Mouse (Mus musculus) hindbrain, embryonic 12.5 days (tissue): ENCODE measurements around the gene Dmbx1. TPM values are rescaled to one million over a fixed set of nuclear protein-coding genes. Genes with fewer than 3 reads are reported as not detected.
A peak's percentile ranks its signal among the peaks of the same experiment; 100 is the strongest.

Experiments used
- ATAC-seq: fragments of 200-750 bp; cut with Nextera tagmentation; 2 replicates; pipeline ENCODE4 v1.8.0; 2017; ENCODE audit warnings: moderate TSS enrichment; ENCODE audit not compliant: low FRiP score
- H3K27ac ChIP-seq: fragments of 300-500 bp; sonication (generic); 2 replicates; pipeline ENCODE4 v1.5.1; 2016; ENCODE audit warnings: mild to moderate bottlenecking
- H3K27me3 ChIP-seq: fragments of 300-500 bp; sonication (generic); 2 replicates; pipeline ENCODE4 v1.6.1; 2016; ENCODE audit warnings: mild to moderate bottlenecking
- H3K36me3 ChIP-seq: fragments of 300-500 bp; sonication (generic); 2 replicates; pipeline ENCODE4 v1.6.1; 2016; ENCODE audit warnings: mild to moderate bottlenecking
- H3K4me1 ChIP-seq: fragments of 300-500 bp; sonication (generic); 2 replicates; pipeline ENCODE4 v1.6.1; 2016
- H3K4me2 ChIP-seq: fragments of 300-500 bp; sonication (generic); replicated peaks from 2 replicates; pipeline ENCODE4 v1.6.1; 2016; ENCODE audit warnings: mild to moderate bottlenecking
- H3K4me3 ChIP-seq: fragments of 300-500 bp; sonication (generic); 2 replicates; pipeline ENCODE4 v1.5.1; 2016; ENCODE audit warnings: mild to moderate bottlenecking
- H3K9ac ChIP-seq: fragments of 300-500 bp; sonication (generic); 2 replicates; pipeline ENCODE4 v1.6.1; 2016; ENCODE audit warnings: mild to moderate bottlenecking, moderate library complexity
- H3K9me3 ChIP-seq: fragments of 300-500 bp; sonication (generic); replicated peaks from 2 replicates; pipeline ENCODE4 v1.6.1; 2016; ENCODE audit warnings: mild to moderate bottlenecking
- WGBS: fragments of 180-500 bp; shearing (Covaris S2); methylation state at CpG from one replicate; pipeline ENCODE4 v1.1.7; 2016; 5-methylcytosine and 5-hydroxymethylcytosine counted together
- polyA plus RNA-seq: library from polyadenylated mRNA; unstranded; fragments of >200 nt; fragmentation: Nextera tagmentation; extraction: Ambion mirVana; gene quantifications from 2 replicates; pipeline ENCODE4 v1.2.1, GENCODE M21; 2016

Dmbx1 gene
- 10.1 and 14.7 TPM in 2 replicates for polyA plus RNA-seq

DNA sequence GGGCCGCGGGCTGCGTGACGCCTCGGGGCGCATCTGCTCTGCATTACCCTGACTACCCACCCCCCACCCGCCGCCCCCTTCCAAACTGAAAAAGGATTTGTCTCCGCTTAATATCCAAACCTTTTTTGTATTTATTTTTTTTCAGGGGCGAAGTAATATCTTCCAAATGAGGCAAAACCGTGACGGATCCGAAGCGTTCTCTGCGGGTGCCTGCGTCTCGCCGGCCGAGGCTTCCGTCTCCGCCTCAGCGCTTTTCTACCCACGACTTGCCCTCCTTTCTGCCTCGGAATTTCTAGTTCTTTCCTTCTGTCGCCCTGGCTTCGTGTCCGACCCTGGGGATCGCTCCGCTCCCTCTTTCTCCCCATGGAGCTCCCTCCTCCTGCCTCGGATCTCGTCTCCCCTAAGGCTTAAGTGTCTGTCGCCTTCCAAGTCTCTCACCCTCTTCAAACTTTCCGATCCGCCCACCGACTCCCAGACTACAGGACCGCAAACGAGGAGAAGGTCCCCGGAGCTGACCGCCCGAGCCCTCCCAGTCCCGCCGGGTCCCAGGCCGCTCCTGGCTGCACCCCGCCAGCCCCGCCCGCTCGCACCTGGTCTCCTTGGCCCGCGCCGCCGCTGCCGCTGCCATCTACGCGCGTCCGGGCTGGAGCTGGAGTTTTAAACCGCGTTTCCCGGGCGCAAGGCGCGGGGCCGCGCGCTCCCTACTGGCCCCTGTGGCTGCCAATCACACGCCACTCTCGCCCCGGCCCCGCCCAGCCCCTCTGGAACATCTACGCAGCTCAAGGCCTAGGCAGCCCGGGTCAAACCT is at the start of gene Dmbx1:
Gene Dmbx1, minus strand, starts transcription at position 632 of the 808 bp plus-strand sequence.
- Histone ChIP-seq H3K4me2 (peak within 1 kb of the TSS; percentile 62), H3K4me1 (peaks cover 26% of the 10 kb centered on the region), H3K27ac (no peak within 1 kb of the TSS), H3K27me3 (peaks cover 98% of the 10 kb centered on the region), H3K9me3 (no peaks in the 10 kb centered on the region), H3K9ac (0 out of 2 replicates have a peak within 1 kb of the TSS, but pooled peaks have one; percentile 10), H3K36me3 (no peaks in the 10 kb centered on the region), H3K4me3 (peak within 1 kb of the TSS; percentile 35)
- peak; percentile 27 for ATAC-seq
- WGBS: under 1% methylated on average over 67 of the region's 71 CpGs

DNA sequence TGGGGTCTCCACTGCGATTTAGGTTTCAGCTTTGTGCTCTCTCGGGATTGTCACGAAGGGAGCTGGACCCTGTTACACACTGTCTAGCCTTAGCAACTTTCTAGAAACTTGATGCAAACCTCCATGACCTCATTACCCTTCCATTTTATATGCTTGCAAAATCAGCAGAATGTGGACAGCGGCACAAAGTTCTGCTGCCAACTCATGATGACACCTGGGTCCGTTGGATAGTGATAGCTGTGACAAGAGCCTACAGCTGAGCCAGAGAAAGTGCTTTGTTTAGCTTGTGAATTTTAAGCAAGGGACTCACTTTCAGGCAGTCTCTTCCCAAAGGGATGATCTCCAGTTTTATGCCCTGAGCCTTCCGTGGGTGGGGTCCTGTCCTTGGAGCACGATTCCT is 49.7 kb upstream of the Dmbx1 start:
- no peak overlapping the region for H3K4me2 ChIP-seq
- H3K9me3 ChIP-seq: no peaks in the 10 kb centered on the region
- 0 out of 2 replicates have a peak, but pooled peaks cover under 1% of the 10 kb centered on the region for H3K4me1 ChIP-seq
- no peak overlapping the region for H3K9ac ChIP-seq
- 85% methylated on average over 7 of the region's 7 CpGs for WGBS
- H3K4me3 ChIP-seq: no peak overlapping the region
- ATAC-seq: no peak
- no peak overlapping the region for H3K27ac ChIP-seq
- H3K36me3 ChIP-seq: no peaks in the 10 kb centered on the region
- peaks cover 23% of the 10 kb centered on the region for H3K27me3 ChIP-seq

DNA sequence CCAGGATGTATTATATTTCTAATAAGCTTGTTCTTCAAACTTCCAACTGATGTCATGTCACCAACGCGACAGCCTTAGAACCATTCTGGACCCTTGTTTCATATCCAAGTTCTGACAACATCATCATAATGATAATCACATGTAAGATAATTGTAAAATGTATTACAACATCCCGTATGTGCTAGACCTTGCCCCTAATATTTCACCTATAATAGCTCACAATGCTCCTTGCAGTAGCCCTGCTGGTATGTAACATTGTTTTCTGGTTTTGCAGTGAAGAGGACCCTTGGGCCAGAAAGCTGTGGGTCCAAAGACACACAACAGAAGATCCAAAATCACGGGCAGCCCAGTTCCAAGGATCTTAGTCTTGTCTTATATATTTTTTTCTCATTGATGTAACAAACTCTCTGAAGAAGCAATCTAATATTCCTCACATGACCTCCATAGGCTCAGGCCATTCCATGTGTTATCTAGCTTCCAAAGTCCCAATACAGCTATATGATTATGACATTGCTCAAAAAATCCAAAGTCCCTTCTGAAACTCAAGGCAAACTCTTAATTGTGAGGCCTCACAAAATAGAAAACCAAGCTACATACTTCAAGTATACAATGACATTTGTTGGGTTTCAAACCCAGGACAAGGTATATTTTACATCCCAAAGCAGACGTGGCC is 48.3 kb upstream of the Dmbx1 start:
- H3K27me3 ChIP-seq: peaks cover 33% of the 10 kb centered on the region

DNA sequence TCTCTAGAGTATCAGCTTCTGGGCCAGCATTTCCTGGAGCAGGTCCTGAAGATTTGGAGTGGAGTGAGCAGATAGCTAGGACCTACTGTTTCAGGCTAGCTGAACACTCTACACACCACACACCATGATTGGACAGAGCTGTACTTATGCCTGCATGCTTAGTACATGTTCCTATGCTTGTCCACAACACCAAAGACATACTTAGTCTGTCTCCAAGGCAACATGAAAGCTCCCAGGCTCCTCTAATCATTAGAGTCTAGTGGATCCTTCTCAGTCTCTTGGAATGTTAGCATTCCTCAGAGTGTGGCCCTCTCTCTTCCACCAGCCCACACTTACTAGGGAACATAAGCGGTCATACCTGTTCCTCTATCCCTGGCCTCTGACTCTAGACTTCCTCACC is 47.7 kb upstream of the Dmbx1 start:
- Histone ChIP-seq H3K4me3 (no peak overlapping the region), H3K27me3 (peaks cover 38% of the 10 kb centered on the region), H3K36me3 (no peaks in the 10 kb centered on the region), H3K9ac (no peak overlapping the region), H3K9me3 (no peaks in the 10 kb centered on the region), H3K4me1 (0 out of 2 replicates have a peak, but pooled peaks cover 3% of the 10 kb centered on the region), H3K27ac (no peak overlapping the region), H3K4me2 (no peak overlapping the region)
- ATAC-seq: no peak
- WGBS: 84% methylated on average over 1 of the region's 1 CpGs

More for the DNA sequence above, 48.3 kb upstream of the Dmbx1 start:
- H3K9me3 ChIP-seq: no peaks in the 10 kb centered on the region
- 0 out of 2 replicates have a peak, but pooled peaks cover 3% of the 10 kb centered on the region for H3K4me1 ChIP-seq
- WGBS: 78% methylated on average over 5 of the region's 5 CpGs
- H3K36me3 ChIP-seq: no peaks in the 10 kb centered on the region
- no peak overlapping the region for H3K27ac ChIP-seq
- ATAC-seq: no peak
- no peak overlapping the region for H3K4me3 ChIP-seq
- no peak overlapping the region for H3K9ac ChIP-seq
- no peak overlapping the region for H3K4me2 ChIP-seq

DNA sequence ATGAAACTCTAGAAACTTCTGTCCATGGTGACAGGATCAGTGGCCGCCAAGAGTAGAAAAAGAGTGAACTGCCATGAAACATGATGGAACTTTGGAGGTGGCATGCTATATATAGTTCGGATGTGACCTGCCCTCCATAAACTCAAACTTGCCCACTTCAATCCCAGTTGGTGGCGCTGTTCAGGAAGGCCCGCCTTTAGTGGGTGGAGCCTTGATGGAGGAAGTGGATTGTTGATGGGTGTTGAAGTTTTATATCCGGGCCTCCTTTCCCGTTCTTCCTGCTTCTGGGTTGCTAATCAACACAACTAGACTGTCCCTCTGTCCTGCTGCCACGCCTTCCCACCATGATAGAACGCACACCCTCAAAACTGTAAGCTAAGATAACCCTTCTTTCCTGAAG is 45.2 kb upstream of the Dmbx1 start:
- Histone ChIP-seq H3K4me2 (no peak overlapping the region), H3K36me3 (no peaks in the 10 kb centered on the region), H3K27me3 (peaks cover 60% of the 10 kb centered on the region), H3K4me3 (no peak overlapping the region), H3K9me3 (no peaks in the 10 kb centered on the region), H3K9ac (no peak overlapping the region), H3K4me1 (peaks cover 7% of the 10 kb centered on the region), H3K27ac (no peak overlapping the region)
- no peak for ATAC-seq
- WGBS: 39% methylated on average over 8 of the region's 8 CpGs

DNA sequence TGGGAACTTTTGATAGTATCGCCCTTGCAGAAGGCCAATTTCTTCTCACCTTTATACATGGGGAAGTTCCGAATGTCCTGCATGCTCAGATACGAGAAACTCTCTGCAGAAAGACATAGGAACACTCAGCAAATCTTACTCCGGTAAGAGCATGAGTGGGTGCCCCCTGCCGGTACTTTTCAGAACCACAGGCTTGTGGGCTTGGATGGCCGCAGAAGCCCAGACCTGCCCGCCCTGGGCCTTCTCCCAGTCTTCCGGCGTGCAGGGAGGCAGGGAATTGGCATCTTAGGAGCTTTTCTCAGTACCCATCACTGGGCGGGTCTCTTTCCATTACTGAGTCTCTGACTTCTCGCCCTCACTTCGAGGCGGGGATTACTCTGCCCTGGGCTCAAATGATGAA is 44.4 kb upstream of the Dmbx1 start:
- Histone ChIP-seq H3K9ac (peak overlapping the region; percentile 27; the same call in 1 of the 2 replicates), H3K36me3 (no peaks in the 10 kb centered on the region), H3K4me3 (no peak overlapping the region), H3K27ac (no peak overlapping the region), H3K9me3 (no peaks in the 10 kb centered on the region), H3K4me1 (peaks cover 15% of the 10 kb centered on the region), H3K4me2 (no peak overlapping the region), H3K27me3 (peaks cover 69% of the 10 kb centered on the region)
- 3% methylated on average over 13 of the region's 13 CpGs for WGBS
- 0 out of 2 replicates have a peak, but pooled peaks have one; percentile 19 for ATAC-seq

DNA sequence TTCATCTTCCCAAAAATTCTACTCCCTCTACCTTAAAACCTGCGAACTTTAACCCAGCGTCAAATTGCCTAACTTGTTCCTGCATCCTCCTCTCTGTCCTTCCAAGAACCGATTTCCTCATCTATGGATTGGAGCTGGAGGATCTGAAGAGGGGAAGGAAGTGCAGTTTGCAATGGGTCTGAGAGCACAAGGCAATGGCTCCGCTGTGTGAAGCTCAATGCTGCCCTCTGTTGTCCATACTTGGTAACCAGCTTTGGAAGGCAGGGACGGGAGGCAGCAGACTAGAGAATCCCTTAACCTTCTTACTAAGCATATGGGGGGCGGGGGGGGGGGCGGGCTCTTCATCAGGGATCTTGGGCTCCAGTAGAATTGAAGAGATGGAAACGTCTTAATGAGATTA is 41.0 kb upstream of the Dmbx1 start:
- Histone ChIP-seq H3K27me3 (peaks cover 91% of the 10 kb centered on the region), H3K27ac (no peak overlapping the region), H3K4me3 (no peak overlapping the region), H3K36me3 (no peaks in the 10 kb centered on the region), H3K4me2 (no peak overlapping the region), H3K9ac (no peak overlapping the region), H3K9me3 (no peaks in the 10 kb centered on the region), H3K4me1 (peaks cover 33% of the 10 kb centered on the region)
- WGBS: 0% methylated on average over 8 of the region's 8 CpGs
- no peak for ATAC-seq

DNA sequence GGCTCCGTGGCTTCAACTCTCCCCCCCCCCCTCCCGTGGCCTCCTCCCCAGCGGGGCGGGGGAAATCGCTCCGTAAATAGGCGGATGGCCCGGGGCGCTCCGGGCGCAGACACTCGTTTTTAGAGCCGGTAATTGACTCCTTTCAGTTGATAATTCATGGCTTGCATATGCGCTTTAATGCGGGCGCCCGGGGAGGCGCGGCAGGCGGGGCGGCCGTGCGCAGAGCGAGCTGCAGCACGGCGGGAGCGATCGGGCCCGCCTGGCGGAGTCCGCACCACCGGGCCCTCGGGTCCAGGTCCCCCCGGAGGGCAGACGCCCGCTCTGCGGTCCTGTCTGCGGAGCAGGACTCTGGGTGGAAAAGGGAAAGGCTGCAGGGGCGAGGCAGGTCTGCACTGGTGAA is 39.7 kb upstream of the Dmbx1 start:
- peaks cover 35% of the 10 kb centered on the region for H3K4me1 ChIP-seq
- H3K4me2 ChIP-seq: peak overlapping the region; percentile 57
- H3K9me3 ChIP-seq: no peaks in the 10 kb centered on the region
- 1% methylated on average over 39 of the region's 39 CpGs for WGBS
- peak; percentile 57 for ATAC-seq
- H3K9ac ChIP-seq: peak overlapping the region; percentile 45
- H3K27me3 ChIP-seq: peaks cover 91% of the 10 kb centered on the region
- no peak overlapping the region for H3K27ac ChIP-seq
- H3K4me3 ChIP-seq: peak overlapping the region; percentile 20
- H3K36me3 ChIP-seq: no peaks in the 10 kb centered on the region

DNA sequence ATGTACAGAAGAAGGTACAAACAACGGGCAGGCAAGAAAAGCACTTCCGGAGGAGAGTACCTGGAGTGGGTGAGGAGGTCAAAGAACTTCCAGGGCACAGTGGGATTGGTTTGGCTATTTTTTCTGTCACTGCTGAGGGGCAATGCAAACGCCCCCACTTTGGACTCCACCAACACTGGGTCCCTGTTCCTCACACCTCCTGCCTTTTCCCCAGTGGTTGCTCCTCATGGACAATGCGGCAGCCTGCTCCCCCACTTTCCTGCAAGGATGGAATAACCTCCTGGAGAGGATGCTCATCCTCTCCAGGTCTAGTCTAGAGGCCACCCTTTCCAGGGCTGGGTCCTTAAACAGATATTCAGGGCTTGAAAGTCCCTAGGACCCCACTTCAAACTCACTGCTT is 39.2 kb upstream of the Dmbx1 start:
- no peak overlapping the region for H3K27ac ChIP-seq
- H3K4me2 ChIP-seq: peak overlapping the region; percentile 57
- H3K9me3 ChIP-seq: no peaks in the 10 kb centered on the region
- ATAC-seq: no peak
- no peaks in the 10 kb centered on the region for H3K36me3 ChIP-seq
- H3K9ac ChIP-seq: no peak overlapping the region
- peaks cover 92% of the 10 kb centered on the region for H3K27me3 ChIP-seq
- 0 out of 2 replicates have a peak overlapping the region, but pooled peaks have one; percentile 20 for H3K4me3 ChIP-seq
- H3K4me1 ChIP-seq: peaks cover 32% of the 10 kb centered on the region
- 5% methylated on average over 4 of the region's 4 CpGs for WGBS

DNA sequence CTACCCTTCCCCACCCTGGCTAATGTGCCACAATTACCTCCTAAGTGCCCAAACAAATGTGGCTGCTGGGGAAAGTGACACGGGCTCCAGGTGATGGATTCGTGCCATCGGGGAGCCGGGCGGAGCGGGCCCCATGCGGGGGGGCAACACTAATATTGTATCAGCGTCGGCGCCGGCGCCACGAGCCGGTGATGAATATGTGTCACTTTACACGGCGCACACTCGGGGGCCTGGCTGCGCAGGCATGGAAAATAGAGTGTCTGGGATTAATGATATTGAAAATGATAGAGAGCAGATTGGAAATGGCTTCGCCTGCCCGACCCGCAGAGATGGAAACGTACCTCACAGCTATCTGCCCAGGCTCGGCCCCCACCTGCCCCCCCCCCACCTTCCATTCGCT is 32.8 kb upstream of the Dmbx1 start:
- Histone ChIP-seq H3K27ac (no peak overlapping the region), H3K4me1 (peaks cover 23% of the 10 kb centered on the region), H3K27me3 (peaks cover 90% of the 10 kb centered on the region), H3K9ac (no peak overlapping the region), H3K9me3 (no peaks in the 10 kb centered on the region), H3K36me3 (no peaks in the 10 kb centered on the region), H3K4me3 (no peak overlapping the region), H3K4me2 (no peak overlapping the region)
- peak; percentile 67 for ATAC-seq
- 46% methylated on average over 24 of the region's 24 CpGs for WGBS

DNA sequence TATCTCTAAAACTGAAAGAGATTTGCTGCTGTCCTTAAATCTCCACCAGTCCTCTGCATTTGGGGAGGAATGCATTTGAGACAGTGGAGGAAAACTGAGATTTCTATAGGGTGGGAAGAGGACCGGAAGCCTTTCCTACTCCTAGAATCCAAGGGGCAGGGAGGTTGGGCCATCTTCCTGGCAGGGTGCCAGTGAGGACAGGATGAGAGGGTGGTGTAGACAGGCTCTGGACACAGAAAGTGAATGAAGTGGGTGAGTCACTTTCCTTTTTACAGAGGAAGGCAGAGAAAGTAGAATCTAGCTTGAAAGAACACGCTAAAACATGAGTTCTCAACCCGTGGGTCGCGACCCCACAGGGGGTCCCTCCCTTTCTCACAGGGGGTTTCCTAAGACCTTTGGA is 24.7 kb upstream of the Dmbx1 start:
- no peak overlapping the region for H3K4me2 ChIP-seq

DNA sequence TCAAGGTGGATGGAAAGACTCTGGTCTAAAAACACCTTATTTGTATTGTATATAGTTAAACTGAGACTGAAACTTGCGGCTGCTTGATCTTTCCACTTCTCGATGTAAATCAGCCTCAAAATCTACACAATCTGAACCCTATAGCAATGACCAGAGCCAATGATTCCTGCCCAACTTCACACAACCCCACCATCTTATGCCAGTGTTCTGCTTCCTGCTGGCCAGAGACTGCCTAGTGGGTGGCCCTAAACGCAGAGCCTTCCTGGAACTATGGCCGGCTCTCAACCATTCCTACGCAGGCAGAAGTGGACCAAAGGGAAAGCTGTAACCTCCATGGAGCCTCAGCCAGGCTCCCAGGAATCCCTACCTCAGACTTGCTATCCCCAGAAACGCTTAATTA is 24.0 kb upstream of the Dmbx1 start:
- H3K4me2 ChIP-seq: peak overlapping the region; percentile 84; the same call in 1 of the 2 replicates
- no peak for ATAC-seq
- peaks cover 39% of the 10 kb centered on the region for H3K4me1 ChIP-seq
- no peaks in the 10 kb centered on the region for H3K36me3 ChIP-seq
- peaks cover 94% of the 10 kb centered on the region for H3K27me3 ChIP-seq
- H3K9me3 ChIP-seq: no peaks in the 10 kb centered on the region
- H3K4me3 ChIP-seq: no peak overlapping the region
- no peak overlapping the region for H3K27ac ChIP-seq
- 12% methylated on average over 6 of the region's 6 CpGs for WGBS
- 0 out of 2 replicates have a peak overlapping the region, but pooled peaks have one; percentile 64 for H3K9ac ChIP-seq

More for the DNA sequence above, 24.7 kb upstream of the Dmbx1 start:
- ATAC-seq: no peak
- H3K9ac ChIP-seq: no peak overlapping the region
- no peak overlapping the region for H3K27ac ChIP-seq
- peaks cover 94% of the 10 kb centered on the region for H3K27me3 ChIP-seq
- H3K4me3 ChIP-seq: no peak overlapping the region
- H3K36me3 ChIP-seq: no peaks in the 10 kb centered on the region
- no peaks in the 10 kb centered on the region for H3K9me3 ChIP-seq
- H3K4me1 ChIP-seq: peaks cover 39% of the 10 kb centered on the region
- WGBS: 15% methylated on average over 5 of the region's 5 CpGs
